ENCODE assay signal across 17 mouse cellular contexts in the genomic region with DNA sequence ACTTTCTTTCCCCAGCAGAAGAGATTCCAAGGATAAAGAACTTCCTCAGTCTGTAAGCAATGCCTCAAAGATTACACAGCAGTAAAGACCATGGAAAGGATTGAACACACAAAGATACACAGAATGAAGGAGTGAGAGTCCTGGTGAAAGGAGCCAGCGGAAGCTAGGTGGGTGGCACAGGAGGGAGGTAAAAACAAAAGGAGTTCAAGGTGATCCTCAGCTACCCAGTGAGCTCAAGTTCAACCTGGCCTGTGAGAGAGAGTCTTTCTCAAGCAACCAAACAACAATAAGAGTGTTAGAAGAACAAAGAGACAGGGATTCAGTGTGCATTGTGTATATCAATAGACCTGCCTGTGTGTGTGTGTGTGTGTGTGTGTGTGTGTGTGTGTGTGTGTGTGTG. TPM values are rescaled to one million over a fixed set of nuclear protein-coding genes. Genes with fewer than 3 reads are reported as not detected.
DNase-seq lines count a peak whose midpoint lies in the region; ATAC-seq and TF ChIP-seq lines count a peak whose summit lies in the region.
"Had no signal": no experiment of that assay in that cellular context is flagged by ENCODE, and none has a peak within 500 bp of the region (broad histone marks: within the 10 kb centered on the region; RNA-seq: fewer than 3 reads in every experiment).

No protein-coding gene starts in this region.

- WGBS in heart, embryonic 14.5 days: 76% methylated on average over 1 of the region's 1 CpGs
- WGBS in liver, postnatal 0 days (ENCODE audit: insufficient replicate concordance): 96% methylated on average over 1 of the region's 1 CpGs

- no peak overlapping the region for H3K4me3 ChIP-seq in heart, embryonic 14.5 days (ENCODE audit: control insufficient read depth in 1 of 2, insufficient read depth in 1 of 2, low read depth in 1 of 2, low read length in 2 of 2)
- H3K4me3 ChIP-seq in megakaryocyte, embryonic 14.5 days (replicated peaks): peak overlapping the region; percentile 81
- H3K4me3 ChIP-seq in liver, postnatal 0 days (ENCODE audit: low read depth, low read length): no peak overlapping the region
- H3K4me3 ChIP-seq: embryonic facial prominence, embryonic 13.5 days; midbrain, embryonic 13.5 days; neural tube, embryonic 12.5 days; stomach, embryonic 15.5 days had no signal

- no peak for TF ChIP-seq EP300 in liver, postnatal 0 days (IDR thresholded peaks at IDR 0.05; ENCODE audit: low read depth)

- no peaks in the 10 kb centered on the region for H3K36me3 ChIP-seq in heart, embryonic 14.5 days (ENCODE audit: control insufficient read depth, insufficient read depth, low read length)
- H3K36me3 ChIP-seq in megakaryocyte, embryonic 14.5 days (replicated peaks; ENCODE audit: low read length): peaks cover 11% of the 10 kb centered on the region
- H3K36me3 ChIP-seq in liver, postnatal 0 days (replicated peaks; ENCODE audit: insufficient read depth, low read length): no peaks in the 10 kb centered on the region
- H3K36me3 ChIP-seq: embryonic facial prominence, embryonic 13.5 days; midbrain, embryonic 13.5 days; neural tube, embryonic 12.5 days; stomach, embryonic 15.5 days had no signal

- no peak for ATAC-seq in heart, embryonic 14.5 days (ENCODE audit: insufficient number of reproducible peaks, insufficient read depth, low FRiP score, low read depth)
- ATAC-seq in megakaryocyte, adult 5-6 weeks (ENCODE audit: poor library complexity, severe bottlenecking): no peak
- ATAC-seq in liver, postnatal 0 days: no peak
- ATAC-seq: forebrain, embryonic 14.5 days; midbrain, embryonic 13.5 days had no signal

- no peak overlapping the region for H3K4me2 ChIP-seq in heart, embryonic 14.5 days (ENCODE audit: low read length)
- H3K4me2 ChIP-seq in liver, postnatal 0 days (ENCODE audit: low read depth, low read length): no peak overlapping the region
- H3K4me2 ChIP-seq: embryonic facial prominence, embryonic 13.5 days; lung, embryonic 14.5 days; midbrain, embryonic 13.5 days; neural tube, embryonic 12.5 days; stomach, embryonic 15.5 days had no signal

- H3K27me3 ChIP-seq in heart, embryonic 14.5 days (ENCODE audit: control insufficient read depth, insufficient read depth, low read length): no peaks in the 10 kb centered on the region
- no peaks in the 10 kb centered on the region for H3K27me3 ChIP-seq in megakaryocyte, embryonic 14.5 days (replicated peaks)
- H3K27me3 ChIP-seq in liver, postnatal 0 days (ENCODE audit: insufficient read depth, low read length): no peaks in the 10 kb centered on the region
- H3K27me3 ChIP-seq: embryonic facial prominence, embryonic 13.5 days; midbrain, embryonic 13.5 days; neural tube, embryonic 12.5 days; Patski; stomach, embryonic 15.5 days had no signal

- H3K27ac ChIP-seq in heart, embryonic 14.5 days (replicated peaks in 1 of 2; ENCODE audit: control insufficient read depth in 1 of 2, insufficient read depth in 1 of 2, low read depth in 2 of 2, low read length in 2 of 2): peak overlapping the region; percentile 64 to 73
- peak overlapping the region; percentile 29; the same call in 1 of the 2 replicates for H3K27ac ChIP-seq in liver, postnatal 0 days (ENCODE audit: low read depth)
- H3K27ac ChIP-seq: embryonic facial prominence, embryonic 13.5 days; midbrain, embryonic 13.5 days; neural tube, embryonic 12.5 days; stomach, embryonic 15.5 days had no signal

- no peak overlapping the region for H3K9ac ChIP-seq in heart, embryonic 14.5 days (ENCODE audit: low read length)
- no peak overlapping the region for H3K9ac ChIP-seq in liver, postnatal 0 days (replicated peaks)
- H3K9ac ChIP-seq: embryonic facial prominence, embryonic 13.5 days; lung, embryonic 14.5 days; midbrain, embryonic 13.5 days; neural tube, embryonic 12.5 days; stomach, embryonic 15.5 days had no signal

- no peak for TF ChIP-seq CTCF in liver, postnatal 0 days (IDR thresholded peaks at IDR 0.05; ENCODE audit: low read depth)

- no peaks in the 10 kb centered on the region for H3K9me3 ChIP-seq in heart, embryonic 14.5 days (ENCODE audit: control insufficient read depth, low read length)
- no peaks in the 10 kb centered on the region for H3K9me3 ChIP-seq in megakaryocyte, embryonic 14.5 days
- H3K9me3 ChIP-seq in liver, postnatal 0 days (ENCODE audit: low read length): no peaks in the 10 kb centered on the region
- H3K9me3 ChIP-seq: embryonic facial prominence, embryonic 13.5 days; midbrain, embryonic 13.5 days; neural tube, embryonic 12.5 days; stomach, embryonic 15.5 days had no signal

- no peak for DNase-seq in heart, adult 11 months
- DNase-seq in ZHBTc4 (ENCODE audit: low read depth, low spot score): peak; percentile 65
- no peak for DNase-seq in liver, postnatal 0 days
- no peak for DNase-seq in right cerebral cortex, postnatal 14 days
- DNase-seq: adrenal gland, adult 8-10 months; cerebellum, postnatal 36 days; thymus, postnatal 14 days had no signal

- H3K4me1 ChIP-seq in heart, embryonic 14.5 days (ENCODE audit: control insufficient read depth in 2 of 2, insufficient read depth in 2 of 2, low read length in 2 of 2): peaks cover 0 to 8% of the 10 kb centered on the region in 2 experiments; a peak in 2 of 4 replicates
- peaks cover 95% of the 10 kb centered on the region for H3K4me1 ChIP-seq in megakaryocyte, embryonic 14.5 days
- H3K4me1 ChIP-seq in liver, postnatal 0 days (ENCODE audit: insufficient read depth): 0 out of 2 replicates have a peak, but pooled peaks cover 7% of the 10 kb centered on the region
- H3K4me1 ChIP-seq: embryonic facial prominence, embryonic 13.5 days; neural tube, embryonic 12.5 days; stomach, embryonic 15.5 days had no signal

RNA-seq across cellular contexts. Expression of a gene that starts 25.0 kb away (rescaled TPM):
- polyA plus RNA-seq in heart, embryonic 14.5 days (2014; fragmentation: Nextera tagmentation; extraction: Ambion mirVana): 74.7 and 79.5 TPM in 2 replicates
- polyA plus RNA-seq in megakaryocyte, embryonic 14.5 days (2012; ENCODE audit: insufficient read depth, low replicate concordance): 2.3 TPM in 1 of 2 replicates, not detected in the other
- total RNA-seq in megakaryocyte, adult 5-6 weeks (2015): 2.4 and 5.8 TPM in 2 replicates
- 3.3 and 3.6 TPM in 2 replicates for total RNA-seq in megakaryocyte, adult 5-6 weeks (2017)
- 10.3 and 11.1 TPM in 2 replicates for polyA plus RNA-seq in liver, postnatal 0 days (2015; fragmentation: Nextera tagmentation; extraction: Ambion mirVana)
